Mouse (Mus musculus) intestine, postnatal 0 days (tissue): Measurements from ENCODE around the gene Fitm2. TPM values are rescaled to one million over a fixed set of nuclear protein-coding genes. Genes with fewer than 3 reads are reported as not detected.

Source experiments
- ATAC-seq: fragments of 200-750 bp; cut with Nextera tagmentation; 2 replicates; pipeline ENCODE4 v1.8.0; 2017; ENCODE audit warnings: mild to moderate bottlenecking, moderate TSS enrichment, moderate library complexity
- H3K27ac ChIP-seq: fragments of 300-500 bp; sonication (generic); 2 replicates; pipeline ENCODE4 v1.5.1; 2014; ENCODE audit warnings: mild to moderate bottlenecking, low read depth, low read length, moderate library complexity
- H3K27me3 ChIP-seq: fragments of 300-500 bp; sonication (generic); replicated peaks from 2 replicates; pipeline ENCODE4 v1.6.1; 2014; ENCODE audit warnings: low read length, mixed read lengths; ENCODE audit not compliant: control insufficient read depth, insufficient read depth
- H3K36me3 ChIP-seq: fragments of 300-500 bp; sonication (generic); 2 replicates; pipeline ENCODE4 v1.6.1; 2014; ENCODE audit warnings: mild to moderate bottlenecking, moderate library complexity; ENCODE audit not compliant: control insufficient read depth, insufficient read depth
- H3K4me1 ChIP-seq: fragments of 300-500 bp; sonication (generic); replicated peaks from 2 replicates; pipeline ENCODE4 v1.6.1; 2014; ENCODE audit warnings: antibody characterized with exemption, low read length, mixed read lengths; ENCODE audit not compliant: control insufficient read depth, insufficient read depth
- H3K4me2 ChIP-seq: fragments of 300-500 bp; sonication (generic); replicated peaks from 2 replicates; pipeline ENCODE4 v1.6.1; 2014; ENCODE audit warnings: low read depth, mild to moderate bottlenecking, moderate library complexity
- H3K4me3 ChIP-seq: fragments of 300-500 bp; sonication (generic); 2 replicates; pipeline ENCODE4 v1.5.1; 2014; ENCODE audit warnings: low read depth, low read length
- H3K9ac ChIP-seq: fragments of 300-500 bp; sonication (generic); 2 replicates; pipeline ENCODE4 v1.6.1; 2014; ENCODE audit warnings: mild to moderate bottlenecking, low read depth, low read length
- H3K9me3 ChIP-seq: fragments of 300-500 bp; sonication (generic); 2 replicates; pipeline ENCODE4 v1.6.1; 2016; ENCODE audit warnings: mixed run types; ENCODE audit not compliant: control insufficient read depth
- CTCF ChIP-seq: sonication (generic); IDR thresholded peaks from 2 replicates; pipeline ENCODE4 v1.5.1; 2016; ENCODE audit warnings: low read depth, mild to moderate bottlenecking, control low read depth, antibody characterized with exemption, moderate library complexity
- WGBS: fragments of 180-500 bp; shearing (Covaris S2); extraction: QIAGEN DNeasy Blood & Tissue Kit; methylation state at CpG from one replicate; pipeline ENCODE4 v1.1.7; 2014; 5-methylcytosine and 5-hydroxymethylcytosine counted together
- polyA plus RNA-seq: library from polyadenylated mRNA; unstranded; fragments of >200 nt; fragmentation: Nextera tagmentation; extraction: Ambion mirVana; gene quantifications from 2 replicates; pipeline ENCODE4 v1.2.1, GENCODE M21; 2015

The Fitm2 gene
- polyA plus RNA-seq, 1 experiment from 2014 or later = 5.3 TPM

DNA sequence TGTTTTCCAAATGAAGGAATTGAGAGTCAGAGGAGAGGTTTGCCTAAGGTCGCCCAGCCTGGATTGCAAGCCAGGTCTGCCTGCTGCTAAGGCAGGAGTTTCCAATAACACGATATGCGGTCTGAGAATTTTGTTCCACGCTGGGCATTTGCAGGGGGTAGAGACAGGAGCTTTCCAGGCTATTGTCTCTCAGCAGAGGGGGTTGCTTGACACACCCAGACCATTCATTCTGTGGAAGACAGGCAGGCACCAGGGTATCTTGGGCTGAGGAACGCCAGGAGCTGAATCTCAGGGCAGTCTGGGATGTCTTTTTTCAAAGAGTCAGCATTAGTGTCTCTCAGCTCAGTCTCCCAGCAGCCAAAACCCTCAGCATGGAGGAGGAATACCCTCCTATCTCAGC, 20.6 kb upstream of the Fitm2 start:
- no peak for TF ChIP-seq CTCF
- H3K4me3 ChIP-seq = no peak overlapping the region
- no peak overlapping the region for H3K4me2 ChIP-seq
- no peaks in the 10 kb centered on the region for H3K9me3 ChIP-seq
- H3K27ac ChIP-seq = no peak overlapping the region
- no peaks in the 10 kb centered on the region for H3K27me3 ChIP-seq
- 48% methylated on average over 5 of the region's 5 CpGs for WGBS
- H3K4me1 ChIP-seq = no peaks in the 10 kb centered on the region
- no peak for ATAC-seq
- H3K9ac ChIP-seq = no peak overlapping the region
- H3K36me3 ChIP-seq = no peaks in the 10 kb centered on the region; the same call in 1 of the 2 replicates

DNA sequence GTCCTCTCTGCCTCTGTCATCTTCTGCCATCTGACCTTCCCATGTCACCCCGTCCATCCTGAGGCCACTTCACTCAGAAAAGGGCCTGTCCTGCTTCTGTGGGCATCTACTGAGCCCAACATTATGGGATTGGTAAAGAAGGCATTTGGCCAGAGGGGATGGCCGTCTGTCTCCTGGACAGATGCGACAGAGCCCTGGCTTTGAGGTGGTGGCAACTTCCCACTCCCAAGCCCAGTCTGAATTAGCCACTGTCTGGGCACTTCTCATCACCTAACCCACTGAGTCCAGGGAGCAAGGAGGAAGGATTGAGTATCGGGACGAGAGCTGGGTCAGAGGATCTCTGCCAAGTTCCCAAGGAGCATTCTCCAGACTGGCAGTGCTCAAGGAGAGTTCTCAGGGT, 19.6 kb upstream of the Fitm2 start, which contains the start of gene R3hdml:
Gene R3hdml, plus strand, starts transcription at position 301 of the 400 bp plus-strand sequence.
- no peak within 1 kb of the TSS for H3K27ac ChIP-seq
- H3K4me2 ChIP-seq = no peak within 1 kb of the TSS
- no peaks in the 10 kb centered on the region for H3K27me3 ChIP-seq
- 87% methylated on average over 5 of the region's 5 CpGs for WGBS
- H3K36me3 ChIP-seq = no peaks in the 10 kb centered on the region; the same call in 1 of the 2 replicates
- no peak for TF ChIP-seq CTCF
- H3K9me3 ChIP-seq = no peaks in the 10 kb centered on the region
- 0 out of 2 replicates have a peak, but pooled peaks have one; percentile 17 for ATAC-seq
- H3K4me1 ChIP-seq = no peaks in the 10 kb centered on the region
- no peak within 1 kb of the TSS for H3K4me3 ChIP-seq
- no peak within 1 kb of the TSS for H3K9ac ChIP-seq

DNA sequence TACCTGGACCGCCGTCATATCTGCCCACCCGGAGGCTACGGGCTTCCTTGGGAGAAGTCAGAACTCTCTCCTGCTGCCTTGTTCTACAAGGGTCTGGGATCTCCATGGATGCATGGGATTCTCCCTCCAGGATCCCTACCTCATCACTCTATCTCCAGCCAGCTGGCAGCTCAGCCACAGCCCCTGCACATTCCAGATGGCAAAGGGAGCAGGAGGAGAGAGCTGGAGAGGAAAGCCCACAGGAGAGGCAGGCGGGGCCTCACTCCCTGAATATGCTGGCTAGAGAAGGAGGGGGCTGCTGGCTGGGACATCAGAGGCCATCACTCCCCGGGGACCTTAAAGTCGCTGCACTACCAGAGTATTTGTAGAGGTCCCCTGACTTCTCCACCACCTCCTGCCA, 18.9 kb upstream of the Fitm2 start:
- ATAC-seq = no peak
- Histone ChIP-seq H3K27ac (no peak overlapping the region), H3K36me3 (no peaks in the 10 kb centered on the region; the same call in 1 of the 2 replicates), H3K27me3 (no peaks in the 10 kb centered on the region), H3K4me2 (no peak overlapping the region), H3K9me3 (no peaks in the 10 kb centered on the region), H3K9ac (no peak overlapping the region), H3K4me1 (no peaks in the 10 kb centered on the region), H3K4me3 (no peak overlapping the region)
- 61% methylated on average over 7 of the region's 7 CpGs for WGBS
- no peak for TF ChIP-seq CTCF

DNA sequence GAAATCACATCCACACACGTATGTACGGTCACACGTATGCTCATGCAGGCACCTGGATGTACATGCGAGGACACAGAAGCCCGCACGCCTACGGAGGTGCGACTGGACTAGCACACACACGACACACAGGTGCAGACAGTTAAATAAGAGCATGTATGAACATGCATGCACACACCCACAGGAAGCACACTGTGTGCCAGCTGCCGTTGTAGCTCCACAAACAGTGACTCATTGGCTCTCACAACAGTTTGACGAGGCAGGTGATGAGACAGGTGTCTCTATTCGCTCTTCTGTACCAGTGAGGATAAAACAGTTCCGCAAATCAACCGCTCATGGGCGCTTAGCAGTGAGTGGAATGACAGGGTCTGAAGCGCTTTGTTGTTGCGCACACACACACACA, 18.2 kb upstream of the Fitm2 start:
- no peak for TF ChIP-seq CTCF
- Histone ChIP-seq H3K27me3 (no peaks in the 10 kb centered on the region), H3K4me3 (no peak overlapping the region)

DNA sequence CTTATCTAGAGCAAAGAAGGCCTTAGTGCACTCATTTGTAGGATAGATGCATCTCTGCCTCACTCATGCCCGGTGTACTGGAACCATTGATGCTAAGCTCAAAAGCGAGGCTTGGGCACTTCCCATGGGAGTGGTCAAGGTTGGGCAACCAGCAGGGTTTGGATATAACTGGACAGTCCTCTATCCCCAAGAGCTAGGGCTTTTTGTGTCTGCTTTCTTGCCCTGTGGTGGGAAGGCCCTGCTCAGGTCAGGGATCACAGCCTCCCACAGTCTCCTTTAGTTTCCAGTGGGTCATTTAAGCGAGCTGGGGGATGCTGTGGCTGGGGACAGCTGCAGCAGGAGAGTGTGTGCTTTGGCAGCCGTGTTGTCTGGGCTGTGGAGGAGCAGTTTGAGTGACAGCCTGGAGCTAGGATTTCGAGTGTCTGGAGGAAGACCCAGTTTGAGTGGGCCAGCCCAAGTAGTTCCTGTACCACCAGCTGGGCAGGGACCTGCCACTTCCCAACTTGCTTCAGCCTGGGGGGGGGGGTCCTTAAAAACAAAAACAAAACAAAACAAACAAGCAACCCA, 17.4 kb upstream of the Fitm2 start:
- no peak for ATAC-seq
- H3K4me3 ChIP-seq = no peak overlapping the region
- WGBS = 69% methylated on average over 5 of the region's 5 CpGs

More for the DNA sequence above, 18.2 kb upstream of the Fitm2 start:
- Histone ChIP-seq H3K27ac (no peak overlapping the region), H3K9me3 (no peaks in the 10 kb centered on the region), H3K36me3 (no peaks in the 10 kb centered on the region; the same call in 1 of the 2 replicates), H3K4me1 (no peaks in the 10 kb centered on the region), H3K4me2 (no peak overlapping the region), H3K9ac (no peak overlapping the region)
- ATAC-seq = no peak
- 87% methylated on average over 17 of the region's 17 CpGs for WGBS

DNA sequence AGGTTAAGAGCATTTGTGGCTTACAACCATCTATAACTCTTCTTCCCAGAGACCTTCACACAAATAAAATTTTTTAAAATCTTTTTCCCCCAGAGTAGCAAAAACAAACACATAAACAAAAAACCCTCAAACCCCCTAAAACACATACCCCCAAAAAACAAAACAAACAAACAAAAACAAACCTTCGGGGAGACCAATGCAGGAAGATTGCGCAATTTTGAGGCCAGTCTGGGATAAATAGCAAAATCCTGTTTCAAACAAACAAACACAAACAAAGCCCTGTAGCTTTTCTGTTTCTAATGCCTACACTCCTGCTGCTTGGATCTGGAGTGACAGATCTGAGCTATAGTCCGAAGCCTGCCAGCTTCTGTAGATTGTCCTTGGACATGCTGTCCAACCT, 14.9 kb upstream of the Fitm2 start:
- no peak overlapping the region for H3K27ac ChIP-seq
- no peaks in the 10 kb centered on the region for H3K36me3 ChIP-seq
- no peaks in the 10 kb centered on the region for H3K4me1 ChIP-seq
- no peaks in the 10 kb centered on the region for H3K27me3 ChIP-seq
- 79% methylated on average over 3 of the region's 3 CpGs for WGBS
- no peaks in the 10 kb centered on the region for H3K9me3 ChIP-seq
- no peak overlapping the region for H3K4me2 ChIP-seq
- H3K4me3 ChIP-seq = no peak overlapping the region
- H3K9ac ChIP-seq = no peak overlapping the region
- ATAC-seq = no peak
- TF ChIP-seq CTCF = no peak

More for the DNA sequence above, 17.4 kb upstream of the Fitm2 start:
- no peak for TF ChIP-seq CTCF
- Histone ChIP-seq H3K9me3 (no peaks in the 10 kb centered on the region), H3K9ac (no peak overlapping the region), H3K27ac (no peak overlapping the region), H3K4me2 (no peak overlapping the region), H3K4me1 (no peaks in the 10 kb centered on the region), H3K36me3 (no peaks in the 10 kb centered on the region), H3K27me3 (no peaks in the 10 kb centered on the region)
